10 mouse cellular contexts compared by ENCODE assay signal in the genomic region with DNA sequence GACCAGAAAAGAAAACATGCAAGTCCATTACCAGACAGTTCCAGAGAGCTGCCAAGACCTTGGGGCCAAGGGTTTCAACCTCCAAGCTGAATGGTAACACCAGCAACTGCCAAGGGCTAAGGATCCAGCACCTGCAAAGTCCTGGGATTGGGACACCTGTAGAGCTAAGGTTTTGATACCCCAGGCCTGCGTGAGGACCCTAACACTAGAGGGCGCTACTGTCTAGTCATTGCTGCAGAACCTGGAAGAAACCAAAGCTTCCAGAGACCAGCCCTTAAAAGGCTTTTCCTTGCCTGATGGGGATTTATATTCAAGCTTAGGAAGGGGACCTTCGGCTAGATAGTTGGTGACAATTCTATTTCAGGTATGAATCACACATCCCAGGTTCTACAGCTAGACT.
DNase-seq lines count a peak whose midpoint lies in the region.
"Had no signal": no experiment of that assay in that cellular context is flagged by ENCODE, and none has a peak within 500 bp of the region (broad histone marks: within the 10 kb centered on the region; RNA-seq: fewer than 3 reads in every experiment).

No protein-coding gene starts in this region.

- peak; percentile 16 to 24 for DNase-seq in cerebellum, postnatal 10 days
- DNase-seq in cerebellum, postnatal 36 days, result no peak
- DNase-seq in ovary, postnatal 36 days (ENCODE audit: low spot score), result peak; percentile 12
- no peak for DNase-seq in ovary, postnatal 10 days (ENCODE audit: low spot score)
- peak; percentile 41 for DNase-seq in embryonic facial prominence, embryonic 10.5 days (ENCODE audit: low spot score)
- DNase-seq in mesoderm, embryonic 11.5 days (ENCODE audit: low read depth, low spot score), result peak; percentile 19
- DNase-seq in cerebellum, adult 11 months, result no peak
- DNase-seq in heart, postnatal 25 days (ENCODE audit: low spot score), result no peak
- DNase-seq: cerebellum, adult 9-11 months had no signal

- H3K4me1 ChIP-seq in embryonic facial prominence, embryonic 10.5 days, result no peaks in the 10 kb centered on the region
- H3K4me1 ChIP-seq: limb, embryonic 13.5 days had no signal

- no peak overlapping the region for H3K4me3 ChIP-seq in embryonic facial prominence, embryonic 10.5 days
- H3K4me3 ChIP-seq: limb, embryonic 13.5 days had no signal

- intact Hi-C loops in heart, postnatal 25 days (cut with DNase I), result loop anchor here (2.0 to 5.0 kb wide), 2 partner anchors 130 to 182 kb away; no protein-coding TSS in a partner anchor

- H3K36me3 ChIP-seq in embryonic facial prominence, embryonic 10.5 days (replicated peaks), result no peaks in the 10 kb centered on the region
- H3K36me3 ChIP-seq: limb, embryonic 13.5 days had no signal

- WGBS in embryonic facial prominence, embryonic 10.5 days, result 68% methylated on average over 3 of the region's 3 CpGs

- H3K27me3 ChIP-seq in embryonic facial prominence, embryonic 10.5 days (replicated peaks; ENCODE audit: low read depth, poor library complexity, severe bottlenecking), result no peaks in the 10 kb centered on the region

- H3K27ac ChIP-seq in embryonic facial prominence, embryonic 10.5 days (replicated peaks), result no peak overlapping the region
- H3K27ac ChIP-seq: limb, embryonic 13.5 days had no signal

- H3K9me3 ChIP-seq in embryonic facial prominence, embryonic 10.5 days, result no peaks in the 10 kb centered on the region
- H3K9me3 ChIP-seq: limb, embryonic 13.5 days had no signal

Comparison
In these comparisons a context has a peak if more than half of its experiments do, and no peak if none do; other contexts are left out.
1. DNase-seq: peak in cerebellum, postnatal 10 days (2 of 2), ovary, postnatal 36 days (single experiment), embryonic facial prominence, embryonic 10.5 days (single experiment) and mesoderm, embryonic 11.5 days (single experiment); none in cerebellum, postnatal 36 days (0 of 2), ovary, postnatal 10 days (single experiment), cerebellum, adult 11 months (single experiment) and heart, postnatal 25 days (single experiment).